Mouse (Mus musculus): ENCODE results near the gene Tmem117. TPM values are rescaled to one million over a fixed set of nuclear protein-coding genes. Genes with fewer than 3 reads are reported as not detected.
A peak's percentile ranks its signal among the peaks of the same experiment; 100 is the strongest.

Tmem117 gene
- polyA plus RNA-seq, 1 experiment from 2014 or later: 12.3 TPM

DNA sequence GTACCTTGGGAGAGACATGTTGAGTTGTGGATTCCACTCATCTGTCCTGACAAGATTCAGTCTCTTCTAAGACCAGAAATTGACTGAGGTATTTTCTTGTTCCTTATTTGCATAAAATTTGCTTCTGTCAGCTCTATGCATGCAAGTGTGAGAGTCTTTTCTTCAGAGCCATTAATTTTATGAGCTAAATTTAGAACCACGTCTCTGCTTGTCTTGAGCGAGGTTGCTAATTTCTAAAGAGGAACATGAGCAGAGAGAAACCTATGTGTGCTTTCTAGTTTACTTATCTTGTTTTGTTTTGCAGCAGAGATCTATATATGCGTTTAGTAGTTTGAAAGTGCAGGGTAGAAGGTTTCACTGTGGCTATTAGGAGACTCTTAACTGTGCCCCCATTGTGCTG lies 26.6 kb upstream of the Tmem117 start:
- H3K4me2 ChIP-seq: no peak overlapping the region
- no peak for ATAC-seq (replicated peaks)
- WGBS: 83% methylated on average over 3 of the region's 3 CpGs

DNA sequence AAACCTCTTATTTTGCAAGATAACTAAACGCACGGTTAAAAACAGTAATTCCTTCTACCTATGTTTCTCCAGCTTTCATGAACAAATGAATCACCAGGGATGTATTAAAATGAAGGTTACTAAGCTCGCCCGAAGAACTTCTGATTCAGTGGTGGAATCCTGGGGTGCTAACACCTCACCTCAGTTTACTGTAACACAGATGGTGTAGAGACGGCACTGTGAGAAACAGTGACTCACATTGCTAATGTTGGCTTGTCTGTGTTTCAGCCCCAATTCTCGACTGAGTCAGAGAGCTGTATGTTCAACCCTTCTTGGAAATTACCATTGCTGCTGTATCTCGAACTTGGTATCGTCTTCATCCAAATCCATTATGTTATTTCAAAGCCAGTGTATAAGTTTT lies 21.3 kb upstream of the Tmem117 start:
- Histone ChIP-seq H3K27ac (no peak overlapping the region), H3K36me3 (replicated peaks) (no peaks in the 10 kb centered on the region), H3K9ac (no peak overlapping the region), H3K4me3 (no peak overlapping the region), H3K4me2 (no peak overlapping the region), H3K4me1 (no peaks in the 10 kb centered on the region), H3K27me3 (replicated peaks) (no peaks in the 10 kb centered on the region), H3K9me3 (no peaks in the 10 kb centered on the region)
- no peak for ATAC-seq (replicated peaks)
- 93% methylated on average over 8 of the region's 8 CpGs for WGBS

More for the DNA sequence above, 26.6 kb upstream of the Tmem117 start:
- Histone ChIP-seq H3K9me3 (no peaks in the 10 kb centered on the region), H3K36me3 (replicated peaks) (no peaks in the 10 kb centered on the region), H3K4me3 (no peak overlapping the region), H3K27ac (no peak overlapping the region), H3K9ac (no peak overlapping the region), H3K4me1 (no peaks in the 10 kb centered on the region), H3K27me3 (replicated peaks) (no peaks in the 10 kb centered on the region)

DNA sequence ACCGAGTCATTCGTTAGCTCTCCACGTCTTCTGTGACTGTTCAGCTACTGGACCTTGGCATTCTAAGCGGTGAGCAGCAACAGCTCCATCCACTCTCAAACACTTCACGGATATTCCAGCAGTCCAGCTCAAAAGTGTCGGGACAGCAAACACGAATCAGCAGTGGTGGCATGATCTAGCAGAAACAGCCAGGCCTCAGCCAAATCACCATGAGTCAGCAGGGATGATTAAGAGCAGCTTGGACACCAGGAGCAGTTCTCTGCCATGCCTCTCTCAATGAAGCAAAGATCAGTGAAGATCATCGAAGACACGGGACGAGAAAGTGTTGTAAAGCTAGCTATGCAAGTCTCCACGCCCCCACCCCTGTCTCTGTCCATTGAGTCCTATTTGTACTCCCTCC lies 13.0 kb upstream of the Tmem117 start:
- Histone ChIP-seq H3K27me3 (replicated peaks) (no peaks in the 10 kb centered on the region), H3K9ac (no peak overlapping the region), H3K4me2 (no peak overlapping the region), H3K36me3 (replicated peaks) (no peaks in the 10 kb centered on the region), H3K9me3 (no peaks in the 10 kb centered on the region), H3K4me1 (no peaks in the 10 kb centered on the region), H3K4me3 (no peak overlapping the region), H3K27ac (no peak overlapping the region)
- ATAC-seq (replicated peaks): no peak
- 91% methylated on average over 11 of the region's 11 CpGs for WGBS

DNA sequence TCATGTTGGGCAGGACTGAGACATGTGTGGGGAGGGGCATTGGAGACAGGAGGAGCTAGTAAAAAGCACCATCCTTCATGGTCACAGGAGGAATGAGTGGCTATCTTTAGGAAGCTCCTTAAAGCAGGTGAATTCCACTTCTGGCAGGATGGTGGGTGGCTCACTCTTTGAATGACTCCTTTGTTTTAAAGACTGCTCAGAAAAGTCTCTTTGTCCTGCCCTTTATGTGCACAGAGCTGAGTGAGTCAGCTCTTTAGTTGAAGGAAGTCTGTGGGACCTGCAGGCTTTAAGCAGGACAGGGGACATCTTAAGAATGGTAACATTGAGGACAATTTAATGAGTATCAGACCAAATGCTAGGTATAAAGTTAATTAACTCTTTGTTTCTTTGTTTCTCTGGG lies 8.1 kb upstream of the Tmem117 start:
- H3K4me2 ChIP-seq: no peak overlapping the region
- H3K27ac ChIP-seq: no peak overlapping the region
- no peak overlapping the region for H3K4me3 ChIP-seq
- no peak for ATAC-seq (replicated peaks)
- no peaks in the 10 kb centered on the region for H3K4me1 ChIP-seq
- no peaks in the 10 kb centered on the region for H3K9me3 ChIP-seq
- no peaks in the 10 kb centered on the region for H3K27me3 ChIP-seq (replicated peaks)
- no peaks in the 10 kb centered on the region for H3K36me3 ChIP-seq (replicated peaks)
- H3K9ac ChIP-seq: no peak overlapping the region

DNA sequence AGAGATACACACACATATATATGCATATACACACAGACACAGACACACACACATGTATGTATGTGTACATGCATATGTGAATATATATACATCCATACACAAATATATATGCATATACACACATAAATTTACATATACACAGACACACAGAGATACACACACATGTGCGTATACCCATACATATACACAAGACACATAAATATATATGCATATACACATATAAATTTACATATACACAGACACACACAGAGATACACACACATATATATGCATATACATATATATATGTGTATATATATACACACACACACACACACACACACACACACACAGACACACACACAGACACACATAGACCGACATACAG lies 586 bp upstream of the Tmem117 start:
- peak; percentile 71 for ATAC-seq (replicated peaks)
- 50% methylated on average over 2 of the region's 2 CpGs for WGBS

DNA sequence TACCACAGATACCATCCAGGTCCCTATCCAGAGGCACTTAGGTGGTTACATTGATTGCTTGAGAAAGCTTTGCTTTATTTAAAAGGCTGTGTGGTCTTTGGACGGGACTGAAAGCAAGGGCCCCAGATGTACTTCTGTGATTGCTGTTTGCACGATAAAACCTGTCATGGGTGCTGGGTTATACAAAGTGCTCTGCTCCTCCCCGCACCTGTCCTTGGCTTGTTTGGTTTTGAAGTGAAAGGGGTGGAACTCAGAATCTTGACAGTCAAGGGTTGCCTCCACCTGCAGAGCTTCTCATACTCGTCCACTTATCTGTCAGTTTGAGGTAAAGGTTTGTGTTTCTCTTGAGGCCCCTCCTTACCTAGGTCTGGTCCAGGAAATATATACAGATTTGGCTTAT lies 1.5 kb downstream of the Tmem117 start:
- H3K36me3 ChIP-seq (replicated peaks): no peaks in the 10 kb centered on the region
- no peak overlapping the region for H3K4me2 ChIP-seq
- peaks cover 7% of the 10 kb centered on the region for H3K27me3 ChIP-seq (replicated peaks)
- no peak overlapping the region for H3K9ac ChIP-seq
- no peak overlapping the region for H3K4me3 ChIP-seq
- no peaks in the 10 kb centered on the region for H3K9me3 ChIP-seq
- H3K4me1 ChIP-seq: no peaks in the 10 kb centered on the region
- ATAC-seq (replicated peaks): no peak
- no peak overlapping the region for H3K27ac ChIP-seq
- WGBS: 84% methylated on average over 4 of the region's 4 CpGs

More for the DNA sequence above, 586 bp upstream of the Tmem117 start:
- Histone ChIP-seq H3K9ac (peak overlapping the region; percentile 78), H3K27me3 (replicated peaks) (peaks cover 7% of the 10 kb centered on the region), H3K9me3 (no peaks in the 10 kb centered on the region), H3K4me1 (no peaks in the 10 kb centered on the region), H3K36me3 (replicated peaks) (no peaks in the 10 kb centered on the region), H3K4me2 (peak overlapping the region; percentile 94), H3K27ac (no peak overlapping the region), H3K4me3 (peak overlapping the region; percentile 61)

DNA sequence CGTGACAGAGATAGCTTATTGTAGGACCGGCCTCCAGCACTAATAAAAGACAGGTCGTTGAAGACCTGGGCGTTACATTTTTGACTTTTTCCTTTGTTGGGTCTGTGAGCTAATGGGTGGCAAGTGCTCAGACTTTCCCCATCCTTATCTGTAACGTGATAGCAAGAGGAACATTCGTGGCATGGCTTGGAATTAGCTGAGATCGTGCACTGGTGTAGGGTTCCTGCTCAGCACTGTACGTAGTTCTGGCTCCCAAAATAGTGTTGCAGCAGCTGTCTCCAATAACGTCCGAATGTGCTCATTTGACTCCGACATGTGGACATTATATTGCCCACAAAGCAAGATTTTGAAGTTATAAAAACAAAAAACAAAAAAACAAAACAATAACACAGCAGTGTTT lies 5.5 kb downstream of the Tmem117 start:
- H3K27ac ChIP-seq: no peak overlapping the region
- H3K9me3 ChIP-seq: no peaks in the 10 kb centered on the region
- H3K4me3 ChIP-seq: no peak overlapping the region
- H3K9ac ChIP-seq: no peak overlapping the region
- H3K4me1 ChIP-seq: no peaks in the 10 kb centered on the region
- no peak overlapping the region for H3K4me2 ChIP-seq
- H3K36me3 ChIP-seq (replicated peaks): no peaks in the 10 kb centered on the region
- no peak for ATAC-seq (replicated peaks)
- WGBS: 84% methylated on average over 11 of the region's 11 CpGs
- peaks cover 7% of the 10 kb centered on the region; the same call in 1 of the 2 replicates for H3K27me3 ChIP-seq (replicated peaks)

DNA sequence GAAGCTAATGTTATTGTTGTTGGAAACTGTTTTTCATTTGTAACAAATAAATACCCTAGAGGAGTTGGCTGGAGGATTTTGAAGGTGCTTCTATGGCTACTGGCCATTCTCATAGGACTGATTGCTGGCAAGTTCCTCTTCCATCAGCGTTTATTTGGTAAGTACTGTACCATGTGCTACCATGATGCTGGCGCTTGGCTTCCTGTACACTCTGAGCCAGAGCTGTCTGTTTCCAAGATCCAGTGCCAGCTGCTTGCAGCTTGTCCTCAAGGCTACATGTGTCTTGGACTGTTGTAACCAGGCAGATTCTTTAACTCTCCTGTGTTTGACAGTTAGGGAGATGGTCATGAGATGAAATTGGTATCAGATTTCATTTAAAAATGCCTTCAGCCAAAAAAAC lies 9.2 kb downstream of the Tmem117 start:
- Histone ChIP-seq H3K36me3 (replicated peaks) (no peaks in the 10 kb centered on the region), H3K9me3 (no peaks in the 10 kb centered on the region), H3K27ac (no peak overlapping the region), H3K9ac (no peak overlapping the region), H3K4me2 (no peak overlapping the region), H3K4me3 (no peak overlapping the region), H3K4me1 (no peaks in the 10 kb centered on the region), H3K27me3 (replicated peaks) (no peaks in the 10 kb centered on the region)
- WGBS: 90% methylated on average over 2 of the region's 2 CpGs
- ATAC-seq (replicated peaks): no peak

DNA sequence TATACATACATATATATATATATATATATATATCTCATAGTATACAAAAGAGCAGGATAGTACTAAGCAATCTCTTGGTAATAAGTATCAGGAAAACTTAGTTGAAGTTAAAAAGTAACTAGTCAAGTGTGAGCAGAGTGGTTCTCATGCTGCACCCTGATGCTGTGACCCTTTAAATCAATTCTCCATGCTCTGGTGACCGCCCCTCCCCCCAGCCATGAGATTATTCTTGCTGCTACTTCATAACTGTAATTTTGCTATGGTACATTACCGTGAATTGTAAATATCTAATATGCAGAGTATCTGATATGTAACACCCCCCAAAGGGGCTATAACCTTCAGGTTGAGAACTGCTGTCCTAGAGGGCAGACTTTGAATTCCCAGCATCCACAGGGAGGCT lies 10.1 kb downstream of the Tmem117 start:
- Histone ChIP-seq H3K9me3 (no peaks in the 10 kb centered on the region), H3K4me1 (no peaks in the 10 kb centered on the region), H3K9ac (no peak overlapping the region), H3K4me3 (no peak overlapping the region), H3K36me3 (replicated peaks) (no peaks in the 10 kb centered on the region), H3K4me2 (no peak overlapping the region), H3K27me3 (replicated peaks) (no peaks in the 10 kb centered on the region), H3K27ac (no peak overlapping the region)
- no peak for ATAC-seq (replicated peaks)
- WGBS: 89% methylated on average over 2 of the region's 2 CpGs

DNA sequence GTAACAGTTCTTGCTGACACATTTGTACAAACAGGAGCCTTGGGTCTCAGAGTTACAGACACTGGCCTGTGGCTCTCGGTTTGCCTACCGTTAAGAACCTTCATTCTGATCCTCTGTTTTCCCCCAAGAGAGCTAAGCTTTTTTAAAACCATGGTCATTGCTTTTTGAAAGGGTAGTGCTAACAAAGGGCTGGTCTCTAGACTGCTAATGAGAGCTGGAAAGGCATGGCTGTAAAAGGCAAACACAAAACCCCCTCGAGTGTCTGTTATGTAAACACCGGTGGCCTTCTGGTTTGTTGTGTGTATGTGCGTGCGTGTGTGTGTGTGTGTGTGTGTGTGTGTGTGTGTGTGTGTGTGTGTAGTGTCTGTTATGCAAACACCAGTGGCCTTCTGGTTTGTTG lies 17.0 kb downstream of the Tmem117 start:
- H3K36me3 ChIP-seq (replicated peaks): no peaks in the 10 kb centered on the region
- WGBS: 33% methylated on average over 6 of the region's 6 CpGs
- H3K27me3 ChIP-seq (replicated peaks): no peaks in the 10 kb centered on the region
- H3K27ac ChIP-seq: no peak overlapping the region
- peaks cover 16% of the 10 kb centered on the region; the same call in 1 of the 2 replicates for H3K4me1 ChIP-seq
- no peak overlapping the region for H3K4me2 ChIP-seq
- H3K9ac ChIP-seq: no peak overlapping the region
- no peak overlapping the region for H3K4me3 ChIP-seq
- no peaks in the 10 kb centered on the region for H3K9me3 ChIP-seq
- no peak for ATAC-seq (replicated peaks)

DNA sequence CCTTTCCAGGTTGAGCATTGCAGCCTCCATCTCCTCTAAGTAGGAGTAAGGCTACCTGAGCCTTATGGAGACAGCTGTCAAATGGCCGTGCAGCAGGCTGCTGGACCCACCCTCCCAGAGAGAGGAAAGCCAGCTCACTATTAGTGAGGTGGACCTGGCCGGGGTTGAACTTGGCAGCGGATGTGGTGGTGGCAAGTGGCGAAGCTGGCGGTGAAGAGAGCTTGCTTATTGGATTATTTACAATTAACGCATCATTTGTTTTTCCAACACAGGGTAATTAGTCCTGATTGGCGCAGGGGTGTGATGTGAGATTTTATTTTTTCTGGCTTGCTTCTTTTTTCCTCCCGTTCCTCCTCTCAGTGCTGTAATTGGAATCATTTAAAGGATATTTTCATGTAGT lies 19.4 kb downstream of the Tmem117 start:
- no peak overlapping the region for H3K4me2 ChIP-seq
- no peak overlapping the region for H3K4me3 ChIP-seq
- H3K27me3 ChIP-seq (replicated peaks): no peaks in the 10 kb centered on the region
- H3K9me3 ChIP-seq: no peaks in the 10 kb centered on the region
- H3K4me1 ChIP-seq: peaks cover 21% of the 10 kb centered on the region; the same call in 1 of the 2 replicates
- H3K27ac ChIP-seq: no peak overlapping the region
- no peak overlapping the region for H3K9ac ChIP-seq
- 78% methylated on average over 8 of the region's 8 CpGs for WGBS
- no peaks in the 10 kb centered on the region for H3K36me3 ChIP-seq (replicated peaks)
- ATAC-seq (replicated peaks): no peak

DNA sequence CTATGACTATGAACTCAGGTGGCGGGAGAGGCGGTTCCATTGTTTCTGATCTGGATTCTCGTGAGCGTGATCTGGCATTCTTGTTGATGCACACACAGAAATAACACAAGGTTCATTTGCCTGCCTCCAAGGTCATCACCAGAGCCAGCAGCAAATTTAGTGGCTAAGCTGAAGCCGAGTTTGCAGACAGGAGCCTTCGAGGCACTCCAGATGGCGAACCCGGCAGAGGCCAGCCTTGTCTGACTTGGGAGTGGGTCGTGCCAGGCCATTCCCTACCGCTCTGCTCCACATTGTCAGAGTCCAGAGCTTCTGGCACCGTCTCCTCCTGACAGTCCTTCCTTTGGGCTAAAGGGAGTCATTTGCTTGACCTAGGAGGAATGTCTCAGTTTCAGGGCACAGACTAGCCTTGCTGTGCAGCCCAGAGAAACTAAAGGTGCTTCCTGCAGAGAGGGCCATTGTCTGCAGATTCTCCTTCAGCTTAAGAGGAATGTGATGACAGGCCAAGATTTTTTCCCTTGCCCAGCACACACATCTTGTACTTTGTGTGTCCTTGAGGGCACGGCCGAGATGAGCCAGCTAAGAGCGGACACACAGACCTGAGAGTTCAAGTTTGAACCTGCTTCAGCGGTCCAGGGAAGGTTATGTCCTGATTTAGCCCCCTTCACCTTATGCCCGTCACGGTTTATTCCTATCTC lies 20.2 kb downstream of the Tmem117 start:
- Histone ChIP-seq H3K4me1 (peaks cover 28% of the 10 kb centered on the region; the same call in 1 of the 2 replicates), H3K27me3 (replicated peaks) (no peaks in the 10 kb centered on the region), H3K4me3 (no peak overlapping the region), H3K27ac (no peak overlapping the region), H3K9ac (no peak overlapping the region), H3K4me2 (no peak overlapping the region), H3K36me3 (replicated peaks) (no peaks in the 10 kb centered on the region), H3K9me3 (no peaks in the 10 kb centered on the region)
- 0 out of 2 replicates have a peak, but pooled peaks have one; percentile 17 for ATAC-seq (replicated peaks)
- whole genome bisulfite sequencing: 47% methylated on average over 17 of the region's 17 CpGs

DNA sequence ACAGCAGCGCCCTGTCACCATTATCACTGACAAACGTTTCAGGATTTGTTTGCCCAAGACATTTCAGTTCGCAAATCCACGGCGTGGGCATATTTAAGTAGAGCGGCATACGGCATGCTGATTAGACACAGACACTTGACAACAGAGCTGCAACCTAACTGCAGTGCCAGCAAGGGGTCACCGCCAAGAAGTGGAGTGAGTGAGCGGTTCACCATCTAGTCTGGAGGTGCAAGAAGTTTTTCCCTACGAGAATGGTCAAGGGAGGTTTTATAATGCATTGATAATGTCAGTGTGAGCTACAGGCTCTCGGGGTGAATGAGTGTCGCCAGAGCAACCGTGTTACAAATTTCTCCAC lies 20.7 kb downstream of the Tmem117 start:
- H3K9me3 ChIP-seq: no peaks in the 10 kb centered on the region
- H3K4me2 ChIP-seq: no peak overlapping the region
- no peak overlapping the region for H3K27ac ChIP-seq
- ATAC-seq (replicated peaks): no peak
- peaks cover 28% of the 10 kb centered on the region; the same call in 1 of the 2 replicates for H3K4me1 ChIP-seq
- WGBS: 40% methylated on average over 13 of the region's 13 CpGs
- no peaks in the 10 kb centered on the region for H3K36me3 ChIP-seq (replicated peaks)
- H3K9ac ChIP-seq: no peak overlapping the region
- H3K27me3 ChIP-seq (replicated peaks): no peaks in the 10 kb centered on the region
- no peak overlapping the region for H3K4me3 ChIP-seq
